Mouse (Mus musculus) lung, postnatal 0 days (tissue): ENCODE measurements at regions not wholly inside any gene's neighbourhood (a gene's known extent, or its start where the extent isn't known, plus 50 kb on each side); places are given as distances from the start of the nearest gene placed in this dataset.

Experiments
- ATAC-seq: fragments of 200-750 bp; cut with Nextera tagmentation; 2 replicates; pipeline ENCODE4 v1.8.0; 2017; ENCODE audit warnings: moderate library complexity
- DNase-seq: peaks from one replicate; pipeline ENCODE4 v3.0.0-alpha.2; 2016; ENCODE audit warnings: low spot score
- H3K27ac ChIP-seq: fragments of 300-500 bp; sonication (generic); 2 replicates; pipeline ENCODE4 v1.5.1; 2014; ENCODE audit warnings: antibody characterized with exemption, mild to moderate bottlenecking, low read length, mixed read lengths
- H3K27me3 ChIP-seq: fragments of 300-500 bp; sonication (generic); replicated peaks from 2 replicates; pipeline ENCODE4 v1.6.1; 2014; ENCODE audit warnings: low read length, mixed read lengths; ENCODE audit not compliant: insufficient read depth
- H3K36me3 ChIP-seq: fragments of 300-500 bp; sonication (generic); 2 replicates; pipeline ENCODE4 v1.6.1; 2014; ENCODE audit warnings: low read length, mixed read lengths; ENCODE audit not compliant: insufficient read depth
- H3K4me1 ChIP-seq: fragments of 300-500 bp; sonication (generic); 2 replicates; pipeline ENCODE4 v1.6.1; 2014; ENCODE audit warnings: antibody characterized with exemption, low read depth, low read length, mixed read lengths; ENCODE audit not compliant: insufficient read depth
- H3K4me2 ChIP-seq: fragments of 300-500 bp; sonication (generic); replicated peaks from 2 replicates; pipeline ENCODE4 v1.6.1; 2014; ENCODE audit warnings: low read depth, mild to moderate bottlenecking, low read length, moderate library complexity, mixed read lengths
- H3K4me3 ChIP-seq: fragments of 300-500 bp; sonication (generic); 2 replicates; pipeline ENCODE4 v1.5.1; 2014; ENCODE audit warnings: low read depth, low read length
- H3K9ac ChIP-seq: fragments of 300-500 bp; sonication (generic); replicated peaks from 2 replicates; pipeline ENCODE4 v1.6.1; 2014; ENCODE audit warnings: low read depth, mild to moderate bottlenecking
- H3K9me3 ChIP-seq: fragments of 300-500 bp; sonication (generic); 2 replicates; pipeline ENCODE4 v1.6.1; 2016; ENCODE audit warnings: low read length, mixed read lengths
- CTCF ChIP-seq: IDR thresholded peaks from 2 replicates; pipeline ENCODE4 v1.5.1; 2016; ENCODE audit warnings: antibody characterized with exemption, mild to moderate bottlenecking
- EP300 ChIP-seq: IDR thresholded peaks from 2 replicates; pipeline ENCODE4 v1.6.1; 2016; ENCODE audit warnings: antibody characterized with exemption, mild to moderate bottlenecking, control low read depth
- WGBS: fragments of 180-500 bp; shearing (Covaris S2); extraction: QIAGEN DNeasy Blood & Tissue Kit; methylation state at CpG from one replicate; pipeline ENCODE4 v1.1.7; 2014; 5-methylcytosine and 5-hydroxymethylcytosine counted together

DNA sequence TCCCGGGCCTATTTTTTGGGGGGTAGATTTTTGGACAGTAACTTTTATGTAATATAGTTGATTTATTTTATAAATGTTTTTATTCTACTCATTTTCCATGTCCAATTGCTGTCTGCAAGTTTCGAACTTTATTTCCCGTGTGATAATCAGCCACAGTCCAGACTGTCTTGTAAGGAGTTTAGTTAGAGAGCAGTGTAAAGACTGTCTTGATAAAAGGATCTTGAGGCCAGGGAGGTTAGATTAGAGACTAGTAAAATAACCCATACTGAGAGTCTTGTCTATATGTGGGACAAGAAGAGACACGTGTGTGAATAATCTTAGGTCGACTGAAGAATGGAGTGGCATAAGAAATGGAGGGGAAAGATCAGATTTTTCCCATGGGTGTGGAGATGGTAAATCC, 56.1 kb upstream of the Picalm start:
- no peaks in the 10 kb centered on the region for H3K4me1 ChIP-seq
- TF ChIP-seq EP300: no peak
- TF ChIP-seq CTCF: no peak
- no peaks in the 10 kb centered on the region for H3K27me3 ChIP-seq
- 84% methylated on average over 5 of the region's 5 CpGs for WGBS
- H3K9me3 ChIP-seq: no peaks in the 10 kb centered on the region
- ATAC-seq (no peak), DNase-seq (no peak)
- no peaks in the 10 kb centered on the region for H3K36me3 ChIP-seq
- no peak overlapping the region for H3K27ac ChIP-seq
- no peak overlapping the region for H3K9ac ChIP-seq
- no peak overlapping the region for H3K4me3 ChIP-seq
- no peak overlapping the region for H3K4me2 ChIP-seq

DNA sequence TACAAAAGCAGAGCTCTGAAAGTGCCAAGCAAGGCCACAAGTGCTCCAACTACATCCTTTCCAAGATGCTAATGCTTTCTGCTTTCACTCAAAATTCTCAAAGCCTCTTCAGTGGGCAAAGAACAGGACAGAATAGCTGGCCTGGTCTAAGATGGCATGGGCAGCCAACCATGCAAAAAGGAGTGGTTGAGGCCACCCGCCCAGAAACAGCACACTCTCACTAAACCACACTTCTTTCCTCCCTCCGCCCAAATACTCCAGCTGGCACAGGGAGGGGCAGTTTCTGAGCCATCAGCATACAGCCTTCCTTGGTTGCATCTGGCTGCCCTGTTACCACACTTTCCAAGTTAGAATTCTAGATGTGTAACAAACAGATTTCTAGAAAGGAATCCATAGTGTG, 55.4 kb upstream of the Picalm start:
- WGBS: 72% methylated on average over 2 of the region's 2 CpGs
- no peaks in the 10 kb centered on the region for H3K4me1 ChIP-seq
- no peaks in the 10 kb centered on the region for H3K9me3 ChIP-seq
- no peaks in the 10 kb centered on the region for H3K36me3 ChIP-seq
- H3K4me3 ChIP-seq: no peak overlapping the region
- no peak for ATAC-seq
- H3K4me2 ChIP-seq: no peak overlapping the region
- TF ChIP-seq EP300 (no peak), CTCF (no peak)
- H3K27me3 ChIP-seq: no peaks in the 10 kb centered on the region
- no peak for DNase-seq
- H3K9ac ChIP-seq: no peak overlapping the region
- H3K27ac ChIP-seq: no peak overlapping the region

- TF ChIP-seq EP300: no peak
- no peak for TF ChIP-seq CTCF
- no peaks in the 10 kb centered on the region for H3K27me3 ChIP-seq
- H3K9ac ChIP-seq: no peak overlapping the region
- H3K36me3 ChIP-seq: no peaks in the 10 kb centered on the region
- 78% methylated on average over 2 of the region's 2 CpGs for WGBS
- no peak overlapping the region for H3K27ac ChIP-seq
- no peaks in the 10 kb centered on the region for H3K9me3 ChIP-seq
- no peak for DNase-seq
- no peak overlapping the region for H3K4me2 ChIP-seq
- H3K4me3 ChIP-seq: no peak overlapping the region
- ATAC-seq: no peak
- H3K4me1 ChIP-seq: no peaks in the 10 kb centered on the region
Measured at GRCm38 (mm10) chr7:90077565-90077964, 52.4 kb upstream of the Picalm start.

- no peak for ATAC-seq
- Histone ChIP-seq H3K4me2 (no peak overlapping the region), H3K4me3 (no peak overlapping the region), H3K9me3 (no peaks in the 10 kb centered on the region), H3K9ac (no peak overlapping the region), H3K27ac (no peak overlapping the region), H3K27me3 (no peaks in the 10 kb centered on the region), H3K4me1 (no peaks in the 10 kb centered on the region), H3K36me3 (no peaks in the 10 kb centered on the region)
- TF ChIP-seq EP300 (no peak), CTCF (no peak)
- 59% methylated on average over 7 of the region's 7 CpGs for WGBS
- DNase-seq: no peak
Measured at GRCm38 (mm10) chr7:90080083-90080772, 49.8 kb upstream of the Picalm start.
